Mouse (Mus musculus): ENCODE measurements around the gene Prkd2. TPM values are rescaled to one million over a fixed set of nuclear protein-coding genes. Genes with fewer than 3 reads are reported as not detected.

The Prkd2 gene
- polyA plus RNA-seq, 1 experiment from 2014 or later = 11.0 TPM

DNA sequence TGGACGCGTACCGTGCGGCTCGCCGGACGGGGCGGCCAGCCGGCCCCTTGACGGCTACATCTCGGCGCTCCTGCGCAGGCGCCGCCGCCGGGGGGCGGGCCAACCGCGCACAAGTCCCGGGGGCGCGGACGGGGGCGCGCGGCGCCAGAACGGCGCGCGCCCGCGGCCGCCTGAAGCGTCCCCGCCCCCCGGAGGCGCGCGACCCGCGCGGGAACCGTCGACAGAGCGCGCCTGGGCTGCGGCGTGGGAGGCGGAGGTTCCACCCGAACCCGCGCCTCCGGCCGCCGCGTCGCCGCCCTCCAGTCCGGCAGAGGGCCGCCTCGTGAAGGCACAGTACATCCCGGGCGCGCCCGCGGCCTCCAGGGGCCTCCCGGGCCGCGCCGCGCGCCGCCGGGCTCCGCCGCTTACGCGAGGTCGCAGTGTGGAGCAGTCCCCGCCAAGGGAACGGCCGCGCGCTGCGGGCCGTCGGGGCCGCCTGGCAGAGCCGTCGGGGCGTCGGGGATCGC, 42.6 kb downstream of the Prkd2 start:
- Histone ChIP-seq H3K27me3 (ENCODE audit: control insufficient read depth, insufficient read depth, low read length) (peaks cover 31% of the 10 kb centered on the region), H3K9ac (ENCODE audit: low read length) (no peak overlapping the region; the same call in 1 of the 2 replicates), H3K4me3 (ENCODE audit: low read depth, low read length) (peak overlapping the region; percentile 21), H3K4me1 (replicated peaks; ENCODE audit: control insufficient read depth, insufficient read depth, low read length) (peaks cover 10% of the 10 kb centered on the region; the same call in 1 of the 2 replicates), H3K27ac (ENCODE audit: low read depth, low read length) (no peak overlapping the region), H3K9me3 (ENCODE audit: control insufficient read depth, low read length) (peaks cover 7% of the 10 kb centered on the region), H3K4me2 (ENCODE audit: low read depth, low read length, severe bottlenecking) (peak overlapping the region; percentile 26; the same call in 1 of the 2 replicates), H3K36me3 (ENCODE audit: control insufficient read depth, insufficient read depth, low read length) (peaks cover 3% of the 10 kb centered on the region; the same call in 1 of the 2 replicates)
- 11% methylated on average over 69 of the region's 95 CpGs for WGBS
- peak; percentile 65 for DNase-seq (ENCODE audit: low spot score)
- peak; percentile 60; the same call in 1 of the 2 replicates for ATAC-seq (replicated peaks; ENCODE audit: low FRiP score)

DNA sequence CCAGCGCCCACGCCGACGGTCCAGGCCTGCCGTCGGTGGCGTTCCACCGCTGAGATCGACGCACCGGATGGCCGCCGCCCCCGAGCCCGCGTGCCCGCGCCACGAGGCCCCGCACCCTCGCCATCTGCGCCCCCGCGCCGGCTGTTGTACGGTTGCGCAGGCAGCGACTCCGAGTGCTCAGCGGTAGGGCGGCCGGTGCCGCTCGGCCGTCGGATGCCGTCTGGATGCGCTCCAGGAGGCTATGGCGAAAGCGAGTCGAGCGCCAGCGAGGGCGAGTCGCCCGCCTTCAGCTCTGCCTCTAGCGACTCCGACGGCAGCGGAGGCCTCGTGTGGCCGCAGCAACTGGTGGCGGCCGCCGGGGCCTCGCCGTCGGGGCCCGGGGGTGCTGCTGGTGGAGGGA, 43.2 kb downstream of the Prkd2 start:
- DNase-seq (ENCODE audit: low spot score) (no peak), ATAC-seq (replicated peaks; ENCODE audit: low FRiP score) (no peak)
- H3K27ac ChIP-seq (ENCODE audit: low read depth, low read length) = no peak overlapping the region
- peaks cover 3% of the 10 kb centered on the region; the same call in 1 of the 2 replicates for H3K36me3 ChIP-seq (ENCODE audit: control insufficient read depth, insufficient read depth, low read length)
- peaks cover 35% of the 10 kb centered on the region for H3K27me3 ChIP-seq (ENCODE audit: control insufficient read depth, insufficient read depth, low read length)
- H3K4me3 ChIP-seq (ENCODE audit: low read depth, low read length) = peak overlapping the region; percentile 21; the same call in 1 of the 2 replicates
- peaks cover 7% of the 10 kb centered on the region; the same call in 1 of the 2 replicates for H3K4me1 ChIP-seq (replicated peaks; ENCODE audit: control insufficient read depth, insufficient read depth, low read length)
- H3K4me2 ChIP-seq (ENCODE audit: low read depth, low read length, severe bottlenecking) = no peak overlapping the region
- no peak overlapping the region for H3K9ac ChIP-seq (ENCODE audit: low read length)
- H3K9me3 ChIP-seq (ENCODE audit: control insufficient read depth, low read length) = peaks cover 7% of the 10 kb centered on the region
- WGBS = 40% methylated on average over 59 of the region's 59 CpGs

DNA sequence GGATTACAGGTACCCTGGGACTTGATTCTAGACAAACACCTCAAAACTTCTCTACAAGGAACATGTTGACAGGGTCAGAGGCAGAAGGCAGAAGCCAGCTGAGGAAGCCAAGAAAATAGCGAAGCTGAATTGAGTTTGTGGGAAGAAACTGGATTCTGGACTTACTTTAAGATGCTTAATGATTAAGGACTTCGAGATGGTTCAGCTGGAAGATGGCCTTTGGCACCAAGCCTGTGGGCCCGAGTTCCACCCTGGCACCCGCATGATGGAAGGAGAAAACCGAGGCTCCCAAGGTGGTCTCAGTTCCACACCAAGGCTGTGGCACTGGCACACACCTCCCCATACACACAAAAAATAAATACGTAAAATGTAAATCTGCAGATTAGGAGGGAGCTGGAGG, 47.8 kb downstream of the Prkd2 start:
- Histone ChIP-seq H3K27me3 (ENCODE audit: control insufficient read depth, insufficient read depth, low read length) (peaks cover 42% of the 10 kb centered on the region), H3K9me3 (ENCODE audit: control insufficient read depth, low read length) (peaks cover 6% of the 10 kb centered on the region), H3K36me3 (ENCODE audit: control insufficient read depth, insufficient read depth, low read length) (peaks cover 3% of the 10 kb centered on the region; the same call in 1 of the 2 replicates), H3K4me1 (replicated peaks; ENCODE audit: control insufficient read depth, insufficient read depth, low read length) (peaks cover 24% of the 10 kb centered on the region), H3K27ac (ENCODE audit: low read depth, low read length) (no peak overlapping the region), H3K4me3 (ENCODE audit: low read depth, low read length) (no peak overlapping the region), H3K9ac (ENCODE audit: low read length) (peak overlapping the region; percentile 39), H3K4me2 (ENCODE audit: low read depth, low read length, severe bottlenecking) (peak overlapping the region; percentile 46)
- ATAC-seq (replicated peaks; ENCODE audit: low FRiP score) = no peak
- WGBS = 36% methylated on average over 6 of the region's 6 CpGs
- no peak for DNase-seq (ENCODE audit: low spot score)

DNA sequence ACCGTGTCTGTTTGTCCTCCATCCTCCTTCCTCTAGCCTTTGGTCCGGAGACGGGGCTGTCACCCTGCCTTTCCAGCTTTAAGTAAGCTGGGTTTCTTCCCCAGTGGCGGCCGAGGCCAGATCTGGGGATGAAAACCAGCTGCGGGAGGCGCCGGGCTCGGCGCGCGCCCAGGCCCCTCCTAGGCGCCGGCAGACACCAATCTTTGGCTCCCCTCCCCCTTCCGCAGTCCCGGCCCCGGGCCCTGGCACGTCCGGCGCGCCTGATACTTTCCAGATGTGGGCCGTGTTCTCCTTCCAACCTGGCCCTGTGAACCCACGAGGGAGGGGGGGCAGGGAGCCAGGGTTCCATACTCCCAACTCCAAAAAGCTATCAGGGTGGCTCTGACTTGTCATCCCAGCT, 48.2 kb downstream of the Prkd2 start:
- Histone ChIP-seq H3K9me3 (ENCODE audit: control insufficient read depth, low read length) (peaks cover 2% of the 10 kb centered on the region; the same call in 1 of the 2 replicates), H3K36me3 (ENCODE audit: control insufficient read depth, insufficient read depth, low read length) (peaks cover 2% of the 10 kb centered on the region; the same call in 1 of the 2 replicates)

DNA sequence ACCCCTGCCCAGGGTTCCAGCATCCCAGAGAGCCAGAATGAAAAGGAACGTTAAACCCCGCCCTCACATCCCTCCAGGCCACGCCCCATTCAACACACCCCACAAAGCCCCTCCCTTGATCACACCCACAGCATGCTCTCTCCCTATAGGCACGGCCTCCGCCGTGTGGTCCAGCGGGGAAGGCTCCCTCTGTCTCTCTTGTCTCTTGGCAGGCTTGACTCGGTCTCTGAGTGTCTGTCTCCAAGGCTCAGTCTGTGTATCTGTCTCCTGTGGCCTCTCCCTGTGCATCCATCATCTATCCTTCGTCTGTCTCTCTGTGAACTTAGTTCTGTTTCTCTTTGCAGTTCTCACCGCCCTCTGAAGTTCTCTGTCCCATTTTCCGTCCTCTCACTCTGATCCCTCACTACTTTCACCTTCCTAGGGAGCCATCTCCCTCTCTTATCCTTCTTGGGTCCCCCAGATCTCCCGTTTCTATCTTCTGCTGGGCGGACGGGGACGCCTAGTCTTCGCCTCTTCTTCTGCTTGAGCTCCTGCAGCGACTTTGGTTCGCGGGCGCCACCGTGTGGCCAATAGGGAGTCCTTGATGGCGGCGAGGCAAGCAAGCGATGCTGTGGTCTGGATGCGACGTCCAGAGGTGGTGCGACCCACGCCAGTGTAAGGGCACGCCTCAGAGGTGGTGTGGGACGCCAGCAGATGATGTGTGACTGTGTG, 49.1 kb downstream of the Prkd2 start, which contains the start of gene Gng8:
TSS of gene Gng8 (plus strand) at position 146 of the 711 bp plus-strand sequence.
- 0% methylated on average over 30 of the region's 30 CpGs for WGBS
- H3K4me2 ChIP-seq (ENCODE audit: low read depth, low read length, severe bottlenecking) = peak within 1 kb of the TSS; percentile 46
- H3K36me3 ChIP-seq (ENCODE audit: control insufficient read depth, insufficient read depth, low read length) = no peaks in the 10 kb centered on the region
- DNase-seq (ENCODE audit: low spot score) (peak; percentile 91), ATAC-seq (replicated peaks; ENCODE audit: low FRiP score) (peak; percentile 75)
- H3K27ac ChIP-seq (ENCODE audit: low read depth, low read length) = peak within 1 kb of the TSS; percentile 15; the same call in 1 of the 2 replicates
- H3K27me3 ChIP-seq (ENCODE audit: control insufficient read depth, insufficient read depth, low read length) = peaks cover 29% of the 10 kb centered on the region
- H3K9me3 ChIP-seq (ENCODE audit: control insufficient read depth, low read length) = no peaks in the 10 kb centered on the region
- H3K4me3 ChIP-seq (ENCODE audit: low read depth, low read length) = peak within 1 kb of the TSS; percentile 15
- peak within 1 kb of the TSS; percentile 39 for H3K9ac ChIP-seq (ENCODE audit: low read length)
- peaks cover 24% of the 10 kb centered on the region for H3K4me1 ChIP-seq (replicated peaks; ENCODE audit: control insufficient read depth, insufficient read depth, low read length)

More for the DNA sequence above, 48.2 kb downstream of the Prkd2 start:
- WGBS = under 1% methylated on average over 23 of the region's 23 CpGs
- DNase-seq (ENCODE audit: low spot score) = peak; percentile 85
- no peak overlapping the region for H3K27ac ChIP-seq (ENCODE audit: low read depth, low read length)
- H3K4me1 ChIP-seq (replicated peaks; ENCODE audit: control insufficient read depth, insufficient read depth, low read length) = peaks cover 24% of the 10 kb centered on the region
- H3K9ac ChIP-seq (ENCODE audit: low read length) = peak overlapping the region; percentile 39
- peaks cover 38% of the 10 kb centered on the region for H3K27me3 ChIP-seq (ENCODE audit: control insufficient read depth, insufficient read depth, low read length)
- ATAC-seq (replicated peaks; ENCODE audit: low FRiP score) = no peak
- H3K4me3 ChIP-seq (ENCODE audit: low read depth, low read length) = peak overlapping the region; percentile 15; the same call in 1 of the 2 replicates
- H3K4me2 ChIP-seq (ENCODE audit: low read depth, low read length, severe bottlenecking) = peak overlapping the region; percentile 46

DNA sequence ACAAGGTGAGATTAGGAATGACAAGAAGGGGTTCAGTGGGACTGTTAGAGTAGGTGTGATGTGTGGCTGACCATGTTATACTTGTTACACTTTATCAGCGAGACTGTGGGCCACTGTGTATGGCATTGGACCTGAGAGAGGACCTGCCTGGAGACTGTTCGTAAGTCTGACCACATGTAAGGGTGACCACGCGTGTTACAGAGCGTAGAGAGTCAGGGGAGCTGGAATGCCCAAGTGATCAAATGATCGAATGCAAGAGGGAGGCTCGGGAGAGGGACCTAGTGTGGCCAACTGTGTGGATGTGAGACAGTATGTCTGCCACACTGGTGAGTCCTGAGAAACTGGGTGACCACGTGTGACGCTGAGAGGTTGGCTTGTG, 49.6 kb downstream of the Prkd2 start:
- Histone ChIP-seq H3K9me3 (ENCODE audit: control insufficient read depth, low read length) (no peaks in the 10 kb centered on the region), H3K9ac (ENCODE audit: low read length) (no peak overlapping the region; the same call in 1 of the 2 replicates), H3K27ac (ENCODE audit: low read depth, low read length) (no peak overlapping the region), H3K4me2 (ENCODE audit: low read depth, low read length, severe bottlenecking) (peak overlapping the region; percentile 46; the same call in 1 of the 2 replicates), H3K4me3 (ENCODE audit: low read depth, low read length) (no peak overlapping the region), H3K36me3 (ENCODE audit: control insufficient read depth, insufficient read depth, low read length) (no peaks in the 10 kb centered on the region), H3K4me1 (replicated peaks; ENCODE audit: control insufficient read depth, insufficient read depth, low read length) (peaks cover 24% of the 10 kb centered on the region), H3K27me3 (ENCODE audit: control insufficient read depth, insufficient read depth, low read length) (peaks cover 28% of the 10 kb centered on the region)
- DNase-seq (ENCODE audit: low spot score) (no peak), ATAC-seq (replicated peaks; ENCODE audit: low FRiP score) (peak; percentile 1; the same call in 1 of the 2 replicates)
- WGBS = 47% methylated on average over 9 of the region's 9 CpGs

DNA sequence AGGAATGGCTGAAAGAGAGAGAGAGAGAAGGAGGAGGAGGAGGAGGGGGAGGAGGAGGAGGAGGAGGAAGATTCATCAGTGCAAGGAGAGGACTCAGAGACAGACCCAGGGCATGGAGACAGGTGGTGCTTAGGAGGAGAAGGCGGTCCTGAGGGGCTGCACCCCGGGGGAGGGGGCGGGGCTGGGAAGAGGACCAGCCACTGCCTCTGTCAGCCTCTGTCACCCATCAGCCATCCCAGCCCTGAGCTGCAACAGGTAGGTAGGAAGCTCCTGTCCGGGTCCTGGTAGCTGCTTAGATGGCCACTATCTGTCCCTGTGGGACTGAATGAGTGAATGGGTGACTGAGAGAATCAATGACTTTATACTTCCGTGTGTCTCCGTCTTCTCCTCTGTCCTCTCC, 50.9 kb downstream of the Prkd2 start:
- peaks cover 24% of the 10 kb centered on the region for H3K4me1 ChIP-seq (replicated peaks; ENCODE audit: control insufficient read depth, insufficient read depth, low read length)
- H3K27ac ChIP-seq (ENCODE audit: low read depth, low read length) = no peak overlapping the region
- 3% methylated on average over 6 of the region's 6 CpGs for WGBS
- H3K9ac ChIP-seq (ENCODE audit: low read length) = no peak overlapping the region
- DNase-seq (ENCODE audit: low spot score) (no peak), ATAC-seq (replicated peaks; ENCODE audit: low FRiP score) (no peak)
- H3K36me3 ChIP-seq (ENCODE audit: control insufficient read depth, insufficient read depth, low read length) = no peaks in the 10 kb centered on the region
- no peaks in the 10 kb centered on the region for H3K9me3 ChIP-seq (ENCODE audit: control insufficient read depth, low read length)
- peaks cover 28% of the 10 kb centered on the region for H3K27me3 ChIP-seq (ENCODE audit: control insufficient read depth, insufficient read depth, low read length)
- H3K4me2 ChIP-seq (ENCODE audit: low read depth, low read length, severe bottlenecking) = peak overlapping the region; percentile 27
- H3K4me3 ChIP-seq (ENCODE audit: low read depth, low read length) = no peak overlapping the region

DNA sequence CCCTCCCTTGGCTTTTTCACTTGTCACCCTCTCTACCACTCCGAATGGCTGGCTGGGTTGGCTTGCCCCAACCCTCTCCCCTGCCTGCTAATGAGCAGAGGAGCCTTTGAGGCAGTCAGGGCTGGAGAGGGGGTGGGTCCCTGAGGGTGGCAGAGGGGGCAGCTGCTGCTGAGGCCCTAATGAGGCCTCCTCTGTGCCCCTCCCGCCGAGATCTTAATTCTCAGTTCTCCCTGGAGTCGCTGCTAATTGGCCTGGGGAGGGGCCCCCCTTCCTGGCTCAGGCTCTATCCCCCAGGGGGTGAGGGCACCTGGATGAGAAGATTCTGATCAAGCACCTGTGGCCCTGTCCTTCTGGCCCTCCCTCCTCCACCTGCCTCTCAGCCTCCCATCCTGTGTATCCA, 51.6 kb downstream of the Prkd2 start:
- DNase-seq (ENCODE audit: low spot score) (peak; percentile 78), ATAC-seq (replicated peaks; ENCODE audit: low FRiP score) (peak; percentile 68)
- peak overlapping the region; percentile 19; the same call in 1 of the 2 replicates for H3K4me3 ChIP-seq (ENCODE audit: low read depth, low read length)
- H3K4me1 ChIP-seq (replicated peaks; ENCODE audit: control insufficient read depth, insufficient read depth, low read length) = peaks cover 24% of the 10 kb centered on the region
- H3K36me3 ChIP-seq (ENCODE audit: control insufficient read depth, insufficient read depth, low read length) = no peaks in the 10 kb centered on the region
- 0% methylated on average over 4 of the region's 4 CpGs for WGBS
- peaks cover 28% of the 10 kb centered on the region for H3K27me3 ChIP-seq (ENCODE audit: control insufficient read depth, insufficient read depth, low read length)
- H3K9ac ChIP-seq (ENCODE audit: low read length) = no peak overlapping the region
- H3K9me3 ChIP-seq (ENCODE audit: control insufficient read depth, low read length) = no peaks in the 10 kb centered on the region
- peak overlapping the region; percentile 53 for H3K4me2 ChIP-seq (ENCODE audit: low read depth, low read length, severe bottlenecking)
- peak overlapping the region; percentile 46; the same call in 1 of the 2 replicates for H3K27ac ChIP-seq (ENCODE audit: low read depth, low read length)
